Mouse (Mus musculus): ENCODE measurements around the gene Cst7. TPM values are rescaled to one million over a fixed set of nuclear protein-coding genes. Genes with fewer than 3 reads are reported as not detected.

Cst7 gene
- polyA plus RNA-seq, 1 experiment from 2014 or later: 0.36 TPM

DNA sequence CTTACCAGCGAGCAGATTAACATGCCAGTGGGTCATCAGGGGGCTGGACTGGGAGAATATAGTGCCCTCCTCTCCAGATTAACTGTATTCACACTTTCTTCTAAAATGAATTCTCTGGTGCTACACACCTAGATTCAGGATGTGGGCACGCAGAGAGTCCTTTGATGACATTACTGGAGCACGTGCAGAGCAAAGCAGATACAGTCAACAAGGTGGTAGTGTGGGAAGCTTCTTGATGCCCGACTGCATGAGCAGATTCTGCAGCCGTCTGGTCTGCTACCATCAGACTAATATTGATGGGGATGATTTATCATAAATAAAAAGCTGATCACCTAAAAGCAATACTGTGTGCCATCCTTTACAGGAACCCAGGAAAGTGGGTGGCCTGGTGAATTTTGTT is 8.4 kb downstream of the Cst7 start:
- Histone ChIP-seq H3K4me1 (ENCODE audit: control insufficient read depth, insufficient read depth, low read length) (no peaks in the 10 kb centered on the region), H3K36me3 (ENCODE audit: control insufficient read depth, insufficient read depth, low read length) (0 out of 2 replicates have a peak, but pooled peaks cover under 1% of the 10 kb centered on the region), H3K9ac (ENCODE audit: low read length) (no peak overlapping the region), H3K4me3 (ENCODE audit: low read depth, low read length) (no peak overlapping the region), H3K4me2 (ENCODE audit: low read depth, severe bottlenecking) (no peak overlapping the region), H3K27me3 (ENCODE audit: control insufficient read depth, insufficient read depth, low read length) (no peaks in the 10 kb centered on the region), H3K27ac (replicated peaks; ENCODE audit: low read depth, low read length) (no peak overlapping the region), H3K9me3 (ENCODE audit: control insufficient read depth, low read length) (no peaks in the 10 kb centered on the region)
- no peak for DNase-seq (ENCODE audit: low spot score)
- no peak for ATAC-seq (ENCODE audit: insufficient number of reproducible peaks, low FRiP score, low TSS enrichment, low read depth)
- WGBS: 83% methylated on average over 5 of the region's 5 CpGs

GRCm38 (mm10) chr2:150579628-150580027 is 9.4 kb downstream of the Cst7 start:
- no peaks in the 10 kb centered on the region for H3K9me3 ChIP-seq (ENCODE audit: control insufficient read depth, low read length)
- ATAC-seq (ENCODE audit: insufficient number of reproducible peaks, low FRiP score, low TSS enrichment, low read depth) (no peak), DNase-seq (ENCODE audit: low spot score) (no peak)
- no peaks in the 10 kb centered on the region for H3K4me1 ChIP-seq (ENCODE audit: control insufficient read depth, insufficient read depth, low read length)
- H3K27me3 ChIP-seq (ENCODE audit: control insufficient read depth, insufficient read depth, low read length): no peaks in the 10 kb centered on the region
- H3K36me3 ChIP-seq (ENCODE audit: control insufficient read depth, insufficient read depth, low read length): peaks cover 4% of the 10 kb centered on the region; the same call in 1 of the 2 replicates
- H3K4me3 ChIP-seq (ENCODE audit: low read depth, low read length): no peak overlapping the region
- WGBS: 82% methylated on average over 1 of the region's 1 CpGs
- no peak overlapping the region for H3K4me2 ChIP-seq (ENCODE audit: low read depth, severe bottlenecking)
- H3K9ac ChIP-seq (ENCODE audit: low read length): no peak overlapping the region
- H3K27ac ChIP-seq (replicated peaks; ENCODE audit: low read depth, low read length): no peak overlapping the region

DNA sequence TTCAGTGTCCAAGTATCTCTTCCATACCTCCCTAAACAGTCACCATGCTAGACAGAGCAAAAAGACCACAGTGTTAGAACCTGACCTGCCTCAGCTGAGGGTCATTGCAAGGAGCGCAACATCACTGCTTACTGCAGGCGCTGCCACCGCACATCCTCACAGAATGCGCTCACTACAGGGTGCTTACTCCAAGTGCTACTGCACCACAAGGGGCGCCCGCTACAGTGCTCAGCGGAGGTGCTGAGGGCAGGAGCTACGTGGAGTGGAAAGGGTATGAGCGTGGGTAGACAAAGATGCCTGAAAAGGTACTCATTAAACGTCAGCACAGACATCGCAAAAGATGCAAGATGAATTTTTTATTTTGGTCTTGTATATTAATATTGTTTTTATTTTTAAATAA is 18.9 kb downstream of the Cst7 start:
- DNase-seq (ENCODE audit: low spot score) (no peak), ATAC-seq (ENCODE audit: insufficient number of reproducible peaks, low FRiP score, low TSS enrichment, low read depth) (no peak)
- H3K4me2 ChIP-seq (ENCODE audit: low read depth, severe bottlenecking): no peak overlapping the region
- H3K9ac ChIP-seq (ENCODE audit: low read length): no peak overlapping the region
- no peak overlapping the region for H3K27ac ChIP-seq (replicated peaks; ENCODE audit: low read depth, low read length)
- no peaks in the 10 kb centered on the region for H3K9me3 ChIP-seq (ENCODE audit: control insufficient read depth, low read length)
- no peaks in the 10 kb centered on the region for H3K27me3 ChIP-seq (ENCODE audit: control insufficient read depth, insufficient read depth, low read length)
- H3K36me3 ChIP-seq (ENCODE audit: control insufficient read depth, insufficient read depth, low read length): peaks cover 3% of the 10 kb centered on the region; the same call in 1 of the 2 replicates
- 73% methylated on average over 11 of the region's 11 CpGs for WGBS
- no peaks in the 10 kb centered on the region for H3K4me1 ChIP-seq (ENCODE audit: control insufficient read depth, insufficient read depth, low read length)
- H3K4me3 ChIP-seq (ENCODE audit: low read depth, low read length): no peak overlapping the region

DNA sequence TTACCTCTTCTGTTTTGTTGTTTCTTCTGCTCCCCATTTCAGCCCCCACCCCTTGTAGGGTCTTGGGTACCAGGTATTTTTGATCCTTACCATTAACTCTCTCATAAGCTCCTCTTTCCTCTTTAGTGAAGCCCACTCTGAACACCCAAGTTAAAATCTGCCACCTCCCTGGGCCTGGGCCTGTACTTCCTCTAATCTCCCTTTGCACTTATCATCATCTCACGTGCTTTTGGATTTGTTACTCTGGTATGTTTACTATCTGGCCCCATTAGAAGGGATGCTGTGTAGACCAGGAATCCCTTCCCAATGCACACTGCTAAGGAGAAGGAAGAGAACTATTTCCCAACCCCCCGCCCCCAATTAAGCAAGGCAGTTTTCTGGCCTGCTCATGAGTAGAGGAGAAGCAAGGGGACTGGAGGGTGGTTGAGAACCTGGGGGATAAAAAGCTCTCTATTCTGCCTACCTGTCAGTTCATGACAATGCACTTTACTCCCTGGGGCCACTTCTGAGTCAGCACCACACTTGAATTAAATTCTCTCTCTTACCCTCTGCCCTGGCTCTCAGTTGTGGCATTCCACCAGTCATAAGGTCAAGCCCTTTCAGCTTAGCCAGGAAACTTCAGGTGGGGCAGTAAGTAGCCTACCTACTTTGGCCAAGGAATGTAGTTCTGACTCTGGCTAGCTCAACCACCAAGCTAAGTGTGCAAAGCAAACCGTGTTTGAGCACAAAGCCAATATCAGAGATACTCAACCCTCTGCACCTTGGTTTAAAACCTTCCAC is 25.4 kb downstream of the Cst7 start:
- no peak overlapping the region for H3K4me2 ChIP-seq (ENCODE audit: low read depth, severe bottlenecking)
- no peak overlapping the region for H3K27ac ChIP-seq (replicated peaks; ENCODE audit: low read depth, low read length)
- no peak overlapping the region for H3K4me3 ChIP-seq (ENCODE audit: low read depth, low read length)
- DNase-seq (ENCODE audit: low spot score) (no peak), ATAC-seq (ENCODE audit: insufficient number of reproducible peaks, low FRiP score, low TSS enrichment, low read depth) (no peak)
- H3K36me3 ChIP-seq (ENCODE audit: control insufficient read depth, insufficient read depth, low read length): no peaks in the 10 kb centered on the region
- no peaks in the 10 kb centered on the region for H3K9me3 ChIP-seq (ENCODE audit: control insufficient read depth, low read length)
- H3K9ac ChIP-seq (ENCODE audit: low read length): no peak overlapping the region
- 88% methylated on average over 3 of the region's 3 CpGs for WGBS
- H3K27me3 ChIP-seq (ENCODE audit: control insufficient read depth, insufficient read depth, low read length): no peaks in the 10 kb centered on the region
- H3K4me1 ChIP-seq (ENCODE audit: control insufficient read depth, insufficient read depth, low read length): no peaks in the 10 kb centered on the region

DNA sequence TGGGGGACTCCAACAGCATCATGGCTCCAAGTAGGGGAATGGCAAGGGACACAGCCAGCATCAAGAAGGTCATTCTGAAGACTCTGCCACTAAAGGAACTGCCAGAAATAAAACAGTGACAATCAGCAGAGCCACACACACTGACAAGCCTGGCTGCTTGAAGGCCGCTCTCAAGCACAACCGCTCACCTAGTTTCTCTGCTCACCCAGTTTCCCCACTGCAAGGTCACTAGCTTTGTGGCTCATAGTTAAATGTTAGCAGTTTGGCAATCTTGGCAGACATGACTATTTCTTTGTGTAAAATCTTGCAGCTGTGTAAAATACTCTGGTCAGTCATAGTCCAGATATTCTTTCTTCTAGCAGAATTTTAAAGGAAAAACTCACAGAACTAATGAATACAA is 30.0 kb downstream of the Cst7 start:
- Histone ChIP-seq H3K27me3 (ENCODE audit: control insufficient read depth, insufficient read depth, low read length) (no peaks in the 10 kb centered on the region), H3K4me1 (ENCODE audit: control insufficient read depth, insufficient read depth, low read length) (no peaks in the 10 kb centered on the region), H3K9me3 (ENCODE audit: control insufficient read depth, low read length) (no peaks in the 10 kb centered on the region), H3K36me3 (ENCODE audit: control insufficient read depth, insufficient read depth, low read length) (no peaks in the 10 kb centered on the region; the same call in 1 of the 2 replicates), H3K4me3 (ENCODE audit: low read depth, low read length) (no peak overlapping the region), H3K27ac (replicated peaks; ENCODE audit: low read depth, low read length) (no peak overlapping the region), H3K4me2 (ENCODE audit: low read depth, severe bottlenecking) (no peak overlapping the region), H3K9ac (ENCODE audit: low read length) (no peak overlapping the region)
- 94% methylated on average over 2 of the region's 2 CpGs for WGBS
- no peak for DNase-seq (ENCODE audit: low spot score)
- no peak for ATAC-seq (ENCODE audit: insufficient number of reproducible peaks, low FRiP score, low TSS enrichment, low read depth)

DNA sequence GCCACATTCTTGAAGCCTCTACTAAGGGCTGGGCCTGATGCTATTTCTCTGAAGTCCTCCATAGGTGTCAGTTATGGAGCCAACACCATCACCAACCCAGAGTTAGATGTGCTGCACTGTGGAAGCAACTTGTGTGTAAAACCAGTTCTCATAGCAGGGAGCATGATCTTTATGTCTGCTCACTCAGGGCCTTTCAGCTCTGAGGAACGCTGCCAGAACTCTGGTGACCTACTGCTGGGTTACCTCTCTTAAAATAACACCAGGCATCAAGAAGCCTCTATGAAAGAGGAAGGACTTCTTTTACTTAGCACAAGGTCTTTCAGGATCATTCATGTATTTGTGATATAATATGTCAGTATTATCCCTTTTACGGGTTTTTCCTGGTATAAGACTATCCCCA is 32.0 kb downstream of the Cst7 start:
- Histone ChIP-seq H3K9me3 (ENCODE audit: control insufficient read depth, low read length) (no peaks in the 10 kb centered on the region), H3K36me3 (ENCODE audit: control insufficient read depth, insufficient read depth, low read length) (no peaks in the 10 kb centered on the region; the same call in 1 of the 2 replicates), H3K9ac (ENCODE audit: low read length) (no peak overlapping the region), H3K4me2 (ENCODE audit: low read depth, severe bottlenecking) (no peak overlapping the region), H3K4me1 (ENCODE audit: control insufficient read depth, insufficient read depth, low read length) (no peaks in the 10 kb centered on the region), H3K27me3 (ENCODE audit: control insufficient read depth, insufficient read depth, low read length) (no peaks in the 10 kb centered on the region), H3K27ac (replicated peaks; ENCODE audit: low read depth, low read length) (no peak overlapping the region), H3K4me3 (ENCODE audit: low read depth, low read length) (no peak overlapping the region)
- DNase-seq (ENCODE audit: low spot score) (no peak), ATAC-seq (ENCODE audit: insufficient number of reproducible peaks, low FRiP score, low TSS enrichment, low read depth) (no peak)
- 94% methylated on average over 2 of the region's 2 CpGs for WGBS

DNA sequence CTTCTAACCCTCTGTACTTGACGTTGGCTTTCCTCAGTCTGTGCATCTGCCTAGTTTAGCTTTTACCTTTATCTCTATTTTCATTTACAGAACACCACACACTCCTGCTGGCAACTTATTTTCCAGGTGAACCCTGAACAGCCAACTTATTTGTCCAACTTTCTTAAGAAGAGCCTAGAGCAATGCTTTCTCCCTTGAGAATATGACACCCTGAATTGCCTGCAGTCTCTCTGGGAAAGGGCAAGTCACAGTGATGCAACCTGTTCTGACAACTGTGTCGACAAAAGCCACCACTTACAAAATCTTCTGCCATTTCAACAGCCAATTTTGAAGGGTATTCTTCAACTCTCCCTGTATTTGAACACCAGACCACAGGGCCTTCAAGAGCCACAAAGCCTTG is 34.6 kb downstream of the Cst7 start:
- 95% methylated on average over 2 of the region's 2 CpGs for WGBS

GRCm38 (mm10) chr2:150607086-150607485 is 36.9 kb downstream of the Cst7 start:
- WGBS: 90% methylated on average over 1 of the region's 1 CpGs
- no peak overlapping the region for H3K9ac ChIP-seq (ENCODE audit: low read length)
- H3K27ac ChIP-seq (replicated peaks; ENCODE audit: low read depth, low read length): no peak overlapping the region

More for the DNA sequence above, 34.6 kb downstream of the Cst7 start:
- no peak overlapping the region for H3K4me2 ChIP-seq (ENCODE audit: low read depth, severe bottlenecking)
- no peak for ATAC-seq (ENCODE audit: insufficient number of reproducible peaks, low FRiP score, low TSS enrichment, low read depth)
- H3K9me3 ChIP-seq (ENCODE audit: control insufficient read depth, low read length): no peaks in the 10 kb centered on the region
- DNase-seq (ENCODE audit: low spot score): no peak
- H3K27me3 ChIP-seq (ENCODE audit: control insufficient read depth, insufficient read depth, low read length): no peaks in the 10 kb centered on the region
- no peaks in the 10 kb centered on the region; the same call in 1 of the 2 replicates for H3K36me3 ChIP-seq (ENCODE audit: control insufficient read depth, insufficient read depth, low read length)
- H3K4me1 ChIP-seq (ENCODE audit: control insufficient read depth, insufficient read depth, low read length): no peaks in the 10 kb centered on the region
- no peak overlapping the region for H3K27ac ChIP-seq (replicated peaks; ENCODE audit: low read depth, low read length)
- H3K9ac ChIP-seq (ENCODE audit: low read length): no peak overlapping the region
- no peak overlapping the region for H3K4me3 ChIP-seq (ENCODE audit: low read depth, low read length)

More at GRCm38 (mm10) chr2:150607086-150607485, 36.9 kb downstream of the Cst7 start:
- no peaks in the 10 kb centered on the region for H3K9me3 ChIP-seq (ENCODE audit: control insufficient read depth, low read length)
- no peaks in the 10 kb centered on the region for H3K27me3 ChIP-seq (ENCODE audit: control insufficient read depth, insufficient read depth, low read length)
- H3K4me2 ChIP-seq (ENCODE audit: low read depth, severe bottlenecking): no peak overlapping the region
- no peaks in the 10 kb centered on the region; the same call in 1 of the 2 replicates for H3K36me3 ChIP-seq (ENCODE audit: control insufficient read depth, insufficient read depth, low read length)
- no peak for ATAC-seq (ENCODE audit: insufficient number of reproducible peaks, low FRiP score, low TSS enrichment, low read depth)
- DNase-seq (ENCODE audit: low spot score): no peak
- H3K4me1 ChIP-seq (ENCODE audit: control insufficient read depth, insufficient read depth, low read length): no peaks in the 10 kb centered on the region
- no peak overlapping the region for H3K4me3 ChIP-seq (ENCODE audit: low read depth, low read length)

Measured in limb, embryonic 11.5 days (tissue).